Mouse (Mus musculus): ENCODE measurements around the gene Galnt10. TPM values are rescaled to one million over a fixed set of nuclear protein-coding genes. Genes with fewer than 3 reads are reported as not detected.

The Galnt10 gene
- total RNA-seq, 2 experiments from 2014 or later: 8.4 to 9.0 TPM

DNA sequence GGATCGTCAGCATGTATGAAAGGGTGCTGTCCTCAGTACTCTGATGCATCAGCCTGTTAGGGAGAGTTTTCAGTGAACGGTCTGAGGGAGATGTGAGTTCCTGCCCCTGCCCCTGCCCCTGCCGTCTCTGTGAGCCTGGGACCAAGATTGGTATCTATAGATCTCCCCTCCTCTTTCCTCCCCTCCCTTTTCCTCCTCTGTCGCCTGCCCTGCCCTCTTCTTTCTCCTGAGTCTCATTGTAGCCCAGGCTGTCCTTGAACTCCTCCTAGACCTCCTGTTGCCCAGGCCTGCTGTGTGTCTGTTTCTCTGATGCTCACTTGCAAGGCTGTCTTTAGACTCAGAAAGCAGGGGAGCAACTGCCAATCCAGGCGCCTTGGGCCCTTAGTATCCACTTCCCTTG, 39.6 kb downstream of the Galnt10 start:
- DNase-seq (ENCODE audit: low spot score): no peak
- intact Hi-C loops (cut with DNase I): loop anchor here (5.0 kb wide), 1 partner anchor 38 kb away; the partner anchor contains the start of gene Galnt10

GRCm38 (mm10) chr11:57685689-57686454, 40.6 kb downstream of the Galnt10 start:
- intact Hi-C loops (cut with DNase I): loop anchor here (5.0 kb wide), 1 partner anchor 39 kb away; the partner anchor contains the start of gene Galnt10
- no peak for DNase-seq (ENCODE audit: low spot score)

- DNase-seq (ENCODE audit: low spot score): no peak
- intact Hi-C loops (cut with DNase I): loop anchor here (5.0 kb wide), 1 partner anchor 39 kb away; the partner anchor contains the start of gene Galnt10
These were observed 41.6 kb downstream of the Galnt10 start for GRCm38 (mm10) chr11:57686797-57687196.

GRCm38 (mm10) chr11:57687258-57687657, 42.0 kb downstream of the Galnt10 start:
- DNase-seq (ENCODE audit: low spot score): no peak
- intact Hi-C loops (cut with DNase I): loop anchor here (5.0 kb wide), 1 partner anchor 40 kb away; the partner anchor contains the start of gene Galnt10

GRCm38 (mm10) chr11:57688179-57688929, 43.1 kb downstream of the Galnt10 start:
- intact Hi-C loops (cut with DNase I): loop anchor here (5.0 kb wide), 1 partner anchor 41 kb away; the partner anchor contains the start of gene Galnt10
- peak; percentile 51 for DNase-seq (ENCODE audit: low spot score)

DNA sequence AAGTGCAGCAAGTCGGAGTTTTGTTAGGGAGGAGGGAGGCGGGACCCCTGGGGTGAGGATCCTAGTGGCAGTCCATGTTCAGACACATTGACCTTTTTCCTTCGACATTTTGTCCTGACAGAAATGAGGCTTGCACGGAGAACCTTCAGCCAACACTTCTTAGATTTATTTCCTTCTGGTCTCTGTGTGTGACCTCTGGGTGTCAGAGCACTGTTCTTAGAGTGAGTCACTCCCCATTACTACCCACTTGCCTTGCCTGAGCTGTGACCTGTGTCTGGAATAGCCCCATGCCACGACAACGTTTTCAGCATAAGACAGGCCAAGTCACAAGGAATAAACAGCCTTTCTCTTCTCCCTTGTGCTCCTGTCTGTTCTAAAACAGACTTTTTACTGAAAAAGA, 44.6 kb downstream of the Galnt10 start:
- intact Hi-C loops (cut with DNase I): loop anchor here (5.0 kb wide), 1 partner anchor 43 kb away; the partner anchor contains the start of gene Galnt10
- no peak for DNase-seq (ENCODE audit: low spot score)

DNA sequence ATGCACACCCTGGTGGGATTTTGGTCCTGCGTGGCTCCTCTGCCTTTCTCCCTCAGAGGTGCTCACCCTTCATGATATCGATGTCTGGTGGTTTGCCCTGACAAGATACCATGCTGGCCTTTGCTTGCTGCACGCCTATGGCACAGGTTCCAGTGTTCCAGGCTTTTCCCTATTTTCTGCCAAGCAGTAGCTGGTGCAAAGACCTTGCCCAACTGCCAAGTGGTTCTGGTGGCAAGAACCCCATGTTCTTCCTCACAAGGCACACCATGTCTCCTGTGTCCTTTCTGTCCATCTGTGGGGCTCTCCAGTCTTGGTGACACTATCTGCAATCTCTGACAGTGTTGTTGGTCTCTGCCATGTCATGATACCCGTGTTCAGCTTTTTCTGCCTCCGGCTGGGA, 45.6 kb downstream of the Galnt10 start:
- DNase-seq (ENCODE audit: low spot score): no peak
- intact Hi-C loops (cut with DNase I): no loop called here

GRCm38 (mm10) chr11:57691939-57692338, 46.7 kb downstream of the Galnt10 start:
- no peak for DNase-seq (ENCODE audit: low spot score)
- intact Hi-C loops (cut with DNase I): no loop called here

DNA sequence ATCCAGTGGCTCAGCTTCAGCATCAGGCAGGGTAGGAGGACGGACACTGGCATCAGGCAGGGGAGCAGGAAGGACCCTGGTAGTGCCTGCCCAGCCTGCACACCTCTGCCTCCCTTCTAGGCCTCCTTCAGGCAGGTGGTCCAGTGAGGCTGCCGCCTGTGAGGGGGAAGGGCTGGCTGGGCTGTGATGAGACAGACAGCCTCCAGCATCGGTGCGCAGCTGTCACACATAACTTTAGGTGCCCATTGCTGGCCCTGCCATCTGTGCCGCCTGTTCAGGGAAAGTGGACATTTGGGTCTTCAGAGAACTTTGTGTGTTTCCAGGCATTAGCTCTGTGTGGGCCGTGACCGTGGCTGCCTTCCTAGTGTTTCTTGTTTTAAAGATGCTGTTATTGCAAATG, 47.5 kb downstream of the Galnt10 start:
- intact Hi-C loops (cut with DNase I): no loop called here
- no peak for DNase-seq (ENCODE audit: low spot score)

- no peak for DNase-seq (ENCODE audit: low spot score)
- intact Hi-C loops (cut with DNase I): no loop called here
These were observed 49.2 kb downstream of the Galnt10 start for GRCm38 (mm10) chr11:57694486-57694885.

- intact Hi-C loops (cut with DNase I): no loop called here
- DNase-seq (ENCODE audit: low spot score): no peak
These were observed 51.0 kb downstream of the Galnt10 start for GRCm38 (mm10) chr11:57696207-57696676.

DNA sequence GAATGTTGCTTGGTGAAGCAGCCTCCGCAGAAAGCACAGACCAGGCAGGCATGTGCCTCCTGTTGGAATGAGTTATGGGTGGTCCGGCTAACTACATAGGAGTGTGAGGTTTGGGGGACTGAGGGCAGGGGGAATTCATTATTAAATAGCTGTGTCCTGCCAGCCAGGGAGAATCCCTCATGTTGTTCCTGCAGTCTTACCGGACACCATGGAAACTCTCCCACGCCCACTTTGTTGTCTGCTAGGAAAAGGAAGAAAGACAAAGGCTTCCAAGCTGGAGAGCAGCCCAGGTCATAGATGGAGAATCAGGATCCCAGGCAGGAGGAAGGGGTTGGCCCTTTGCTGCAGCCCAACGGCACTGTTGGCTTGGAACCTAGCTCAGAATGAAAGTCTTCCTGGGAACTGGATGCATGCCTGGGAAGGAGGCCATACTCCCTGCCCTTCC, 51.6 kb downstream of the Galnt10 start:
- intact Hi-C loops (cut with DNase I): no loop called here
- peak; percentile 57 for DNase-seq (ENCODE audit: low spot score)

- intact Hi-C loops (cut with DNase I): no loop called here
- DNase-seq (ENCODE audit: low spot score): no peak
These were observed 54.9 kb downstream of the Galnt10 start for GRCm38 (mm10) chr11:57700114-57700513.

DNA sequence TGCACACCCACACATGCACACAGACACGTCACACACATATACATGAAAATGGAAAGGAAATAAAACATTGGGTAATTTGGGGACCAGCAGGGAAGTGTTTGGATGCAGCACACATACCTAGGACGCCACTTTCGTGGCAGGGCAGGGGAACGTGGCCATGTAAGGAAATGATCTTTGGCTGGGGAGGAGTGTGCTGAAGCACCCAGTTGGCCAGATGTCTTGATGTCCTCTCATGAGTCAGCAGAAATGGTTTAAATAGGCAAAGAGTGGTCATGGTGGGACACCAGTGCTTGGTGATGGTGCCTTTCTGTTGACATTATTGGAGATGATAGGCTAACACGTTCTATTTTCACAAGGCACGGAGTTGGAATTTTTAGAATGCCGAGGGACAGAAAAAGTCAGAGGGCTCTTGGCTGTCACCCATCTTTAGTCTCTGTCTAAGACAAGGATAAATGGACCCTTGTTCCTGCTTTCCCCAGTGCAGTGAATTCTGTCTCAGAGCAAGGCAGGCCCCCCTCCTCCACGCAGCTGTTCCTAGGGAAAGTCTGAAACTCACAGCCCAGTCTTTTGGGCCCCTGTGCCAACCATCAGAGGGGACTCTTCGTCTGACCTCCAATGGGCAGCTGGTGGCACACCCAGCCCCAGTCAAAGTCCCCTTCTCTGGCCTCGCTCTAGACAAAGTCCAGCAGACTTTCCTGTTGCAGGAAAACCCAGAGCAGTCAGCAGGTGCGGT, 56.1 kb downstream of the Galnt10 start:
- intact Hi-C loops (cut with DNase I): no loop called here
- DNase-seq (ENCODE audit: low spot score): no peak

DNA sequence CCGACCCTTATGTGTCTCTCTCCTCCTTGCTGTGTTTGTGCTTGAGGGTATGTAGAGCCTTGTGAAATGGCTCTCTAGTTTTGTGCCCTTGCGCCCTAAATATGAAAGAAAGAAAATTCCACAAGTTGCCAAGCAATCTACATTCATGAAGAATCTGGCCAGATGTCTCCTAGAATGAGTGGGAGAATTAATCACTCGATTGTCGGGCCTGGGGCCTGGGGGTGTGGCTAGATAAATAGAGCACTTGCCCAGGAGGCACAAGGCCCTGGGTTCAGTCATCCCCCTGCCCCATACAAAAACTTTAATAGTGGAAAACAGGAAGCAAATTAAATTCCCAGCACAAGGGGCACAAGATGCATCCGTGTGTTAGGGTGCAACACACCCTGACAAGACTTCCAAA, 56.7 kb downstream of the Galnt10 start:
- DNase-seq (ENCODE audit: low spot score): no peak

GRCm38 (mm10) chr11:57706620-57707019, 61.4 kb downstream of the Galnt10 start:
- intact Hi-C loops (cut with DNase I): no loop called here

More for the DNA sequence above, 56.7 kb downstream of the Galnt10 start:
- intact Hi-C loops (cut with DNase I): no loop called here

GRCm38 (mm10) chr11:57707114-57707798, 62.0 kb downstream of the Galnt10 start:
- intact Hi-C loops (cut with DNase I): no loop called here
- no peak for DNase-seq (ENCODE audit: low spot score)

More at GRCm38 (mm10) chr11:57706620-57707019, 61.4 kb downstream of the Galnt10 start:
- no peak for DNase-seq (ENCODE audit: low spot score)

DNA sequence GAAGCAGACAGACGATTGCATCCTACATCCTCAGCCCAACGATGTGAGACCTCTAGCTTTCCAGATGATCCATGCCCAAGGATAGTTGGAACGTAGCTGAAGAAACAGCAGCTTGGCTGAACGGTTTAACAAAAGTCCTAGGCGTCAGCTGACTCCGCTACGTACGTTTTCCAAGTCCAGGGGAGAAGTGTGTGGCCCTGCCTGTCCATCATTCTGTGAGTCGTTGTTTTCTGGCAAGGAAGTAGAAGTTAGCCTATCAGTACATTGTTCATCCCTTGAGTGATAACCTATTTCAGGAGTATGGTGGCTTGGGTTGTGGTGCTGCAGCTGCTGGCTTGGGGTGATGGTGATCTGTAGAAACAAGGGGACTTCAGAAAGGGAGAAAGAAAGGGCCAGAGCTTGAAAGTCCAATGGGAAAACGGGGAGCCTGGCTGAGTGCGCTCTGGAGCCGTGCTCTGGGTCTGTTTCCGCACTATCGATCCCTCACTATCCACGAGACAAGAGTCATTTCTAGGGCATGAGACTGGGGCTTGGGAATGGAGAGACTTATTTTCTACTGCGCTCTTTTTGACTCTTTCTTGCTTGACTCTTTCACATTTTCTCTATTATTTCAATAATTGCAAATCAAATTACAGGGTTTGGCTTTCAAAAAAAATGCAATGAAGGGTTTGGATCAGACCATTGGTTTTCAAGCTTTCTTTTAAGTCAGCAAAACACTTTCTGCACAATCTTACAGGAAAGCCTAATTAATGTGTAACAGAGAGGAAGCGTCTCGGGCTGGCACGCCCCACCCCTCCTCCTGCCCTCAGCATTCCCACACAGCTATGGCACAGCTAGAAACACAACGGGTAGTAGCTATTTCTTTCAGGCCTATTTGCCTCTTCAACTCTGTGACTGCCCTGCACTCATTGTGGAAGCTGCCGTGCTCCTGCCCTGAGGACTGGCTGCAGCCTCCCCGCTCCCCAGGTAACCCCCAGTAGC, 63.2 kb downstream of the Galnt10 start:
- no peak for DNase-seq (ENCODE audit: low spot score)
- intact Hi-C loops (cut with DNase I): no loop called here
